Mouse (Mus musculus) kidney, postnatal 0 days (tissue): ENCODE results near the gene AI661453. TPM values are rescaled to one million over a fixed set of nuclear protein-coding genes. Genes with fewer than 3 reads are reported as not detected.

Source experiments
- ATAC-seq: fragments of 200-750 bp; cut with Nextera tagmentation; replicated peaks from 2 replicates; pipeline ENCODE4 v1.8.0; 2017; ENCODE audit warnings: low read depth, moderate number of reproducible peaks, moderate TSS enrichment, moderate library complexity; ENCODE audit not compliant: low FRiP score
- DNase-seq: peaks from one replicate; pipeline ENCODE4 v3.0.0-alpha.2; 2016; ENCODE audit warnings: low spot score
- H3K27ac ChIP-seq: fragments of 300-500 bp; sonication (generic); 2 replicates; pipeline ENCODE4 v1.5.1; 2014; ENCODE audit warnings: mild to moderate bottlenecking
- H3K27me3 ChIP-seq: fragments of 300-500 bp; sonication (generic); 2 replicates; pipeline ENCODE4 v1.6.1; 2014; ENCODE audit warnings: low read length, mixed read lengths; ENCODE audit not compliant: insufficient read depth
- H3K36me3 ChIP-seq: fragments of 300-500 bp; sonication (generic); 2 replicates; pipeline ENCODE4 v1.6.1; 2014; ENCODE audit warnings: low read length, mixed read lengths; ENCODE audit not compliant: insufficient read depth
- H3K4me1 ChIP-seq: fragments of 300-500 bp; sonication (generic); replicated peaks from 2 replicates; pipeline ENCODE4 v1.6.1; 2014; ENCODE audit warnings: antibody characterized with exemption, low read length, mixed read lengths; ENCODE audit not compliant: insufficient read depth
- H3K4me2 ChIP-seq: fragments of 300-500 bp; sonication (generic); 2 replicates; pipeline ENCODE4 v1.6.1; 2014; ENCODE audit warnings: mild to moderate bottlenecking, low read length, moderate library complexity, mixed read lengths
- H3K4me3 ChIP-seq: fragments of 300-500 bp; sonication (generic); replicated peaks from 2 replicates; pipeline ENCODE4 v1.5.1; 2014; ENCODE audit warnings: low read depth, low read length
- H3K9ac ChIP-seq: fragments of 300-500 bp; sonication (generic); 2 replicates; pipeline ENCODE4 v1.6.1; 2014; ENCODE audit warnings: low read depth, low read length
- H3K9me3 ChIP-seq: fragments of 300-500 bp; sonication (generic); replicated peaks from 2 replicates; pipeline ENCODE4 v1.6.1; 2016; ENCODE audit warnings: low read length, inconsistent platforms, mixed read lengths
- CTCF ChIP-seq: IDR thresholded peaks from 2 replicates; pipeline ENCODE4 v1.5.1; 2016; ENCODE audit warnings: antibody characterized with exemption, low read depth, mild to moderate bottlenecking, moderate library complexity
- WGBS: fragments of 180-500 bp; shearing (Covaris S2); extraction: QIAGEN DNeasy Blood & Tissue Kit; methylation state at CpG from one replicate; pipeline ENCODE4 v1.1.7; 2014; 5-methylcytosine and 5-hydroxymethylcytosine counted together
- polyA plus RNA-seq: library from polyadenylated mRNA; unstranded; fragments of >200 nt; fragmentation: Nextera tagmentation; extraction: Ambion mirVana; gene quantifications from 2 replicates; pipeline ENCODE4 v1.2.1, GENCODE M21; 2015

Gene AI661453
- polyA plus RNA-seq, 1 experiment from 2014 or later: 2.4 TPM

- H3K9me3 ChIP-seq: no peaks in the 10 kb centered on the region
- ATAC-seq (peak; percentile 68), DNase-seq (no peak)
- 30% methylated on average over 7 of the region's 7 CpGs for WGBS
- H3K9ac ChIP-seq: no peak overlapping the region
- TF ChIP-seq CTCF: no peak
- peaks cover 23% of the 10 kb centered on the region for H3K4me1 ChIP-seq
- no peak overlapping the region for H3K4me3 ChIP-seq
- no peaks in the 10 kb centered on the region for H3K36me3 ChIP-seq
- no peaks in the 10 kb centered on the region for H3K27me3 ChIP-seq
- H3K27ac ChIP-seq: peak overlapping the region; percentile 61
- no peak overlapping the region for H3K4me2 ChIP-seq
Measured at GRCm38 (mm10) chr17:47452886-47453285, 16.5 kb downstream of the AI661453 start.

GRCm38 (mm10) chr17:47454675-47455074, 18.3 kb downstream of the AI661453 start:
- 34% methylated on average over 8 of the region's 8 CpGs for WGBS
- no peaks in the 10 kb centered on the region for H3K27me3 ChIP-seq
- H3K4me2 ChIP-seq: no peak overlapping the region
- H3K9me3 ChIP-seq: no peaks in the 10 kb centered on the region
- DNase-seq (no peak), ATAC-seq (no peak)
- no peak for TF ChIP-seq CTCF
- no peak overlapping the region for H3K4me3 ChIP-seq
- H3K27ac ChIP-seq: no peak overlapping the region
- H3K9ac ChIP-seq: no peak overlapping the region
- no peaks in the 10 kb centered on the region for H3K36me3 ChIP-seq
- peaks cover 10% of the 10 kb centered on the region for H3K4me1 ChIP-seq

DNA sequence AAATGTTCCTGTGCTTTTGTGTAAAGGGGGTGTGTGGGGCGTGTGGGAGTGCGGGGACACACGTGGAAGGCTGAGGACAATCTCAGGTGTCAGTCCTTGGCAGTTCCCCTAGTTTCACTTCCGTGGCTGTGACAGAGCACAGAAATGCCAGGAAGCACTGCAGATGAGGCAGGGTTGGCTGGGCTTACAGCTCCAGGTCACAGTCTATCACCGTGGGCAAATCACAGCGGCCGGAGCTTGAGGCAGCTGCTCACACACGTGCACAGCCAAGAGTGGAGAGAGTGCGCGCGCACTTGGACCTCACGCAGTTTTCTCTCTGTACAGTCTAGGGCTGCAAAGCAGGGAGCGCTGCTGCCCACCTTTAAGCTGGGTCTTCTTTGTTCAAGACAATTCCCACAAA, 21.9 kb downstream of the AI661453 start:
- TF ChIP-seq CTCF: no peak
- no peaks in the 10 kb centered on the region for H3K36me3 ChIP-seq
- DNase-seq (no peak), ATAC-seq (no peak)
- H3K9me3 ChIP-seq: no peaks in the 10 kb centered on the region
- no peak overlapping the region for H3K4me2 ChIP-seq
- H3K4me1 ChIP-seq: no peaks in the 10 kb centered on the region
- no peaks in the 10 kb centered on the region for H3K27me3 ChIP-seq
- 61% methylated on average over 13 of the region's 13 CpGs for WGBS
- H3K4me3 ChIP-seq: no peak overlapping the region
- no peak overlapping the region for H3K9ac ChIP-seq
- H3K27ac ChIP-seq: no peak overlapping the region

DNA sequence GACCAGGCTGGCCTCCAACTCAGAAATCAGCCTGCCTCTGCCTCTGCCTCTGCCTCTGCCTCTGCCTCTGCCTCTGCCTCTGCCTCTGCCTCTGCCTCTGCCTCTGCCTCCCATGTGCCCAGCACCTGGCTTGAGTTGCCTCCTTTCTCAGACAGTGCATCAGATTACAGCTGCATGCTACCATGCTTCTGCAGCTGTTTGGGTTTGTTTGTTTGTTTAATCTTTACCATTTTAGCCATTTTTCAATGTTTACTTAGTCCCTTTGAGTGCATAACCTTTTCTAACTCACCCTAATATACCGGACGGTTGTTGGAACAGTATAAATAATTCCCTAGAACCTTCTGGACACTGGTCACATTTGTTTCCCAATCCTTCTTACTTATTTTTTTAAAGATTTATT, 22.5 kb downstream of the AI661453 start:
- no peak for TF ChIP-seq CTCF
- Histone ChIP-seq H3K4me2 (no peak overlapping the region), H3K9ac (no peak overlapping the region), H3K9me3 (no peaks in the 10 kb centered on the region), H3K27me3 (no peaks in the 10 kb centered on the region), H3K27ac (no peak overlapping the region), H3K36me3 (no peaks in the 10 kb centered on the region), H3K4me3 (no peak overlapping the region), H3K4me1 (peaks cover 2% of the 10 kb centered on the region; the same call in 1 of the 2 replicates)
- DNase-seq (no peak), ATAC-seq (no peak)
- 71% methylated on average over 2 of the region's 2 CpGs for WGBS

GRCm38 (mm10) chr17:47459341-47459919, 23.0 kb downstream of the AI661453 start:
- Histone ChIP-seq H3K27ac (no peak overlapping the region), H3K4me1 (peaks cover 7% of the 10 kb centered on the region; the same call in 1 of the 2 replicates), H3K4me3 (no peak overlapping the region), H3K27me3 (no peaks in the 10 kb centered on the region), H3K36me3 (no peaks in the 10 kb centered on the region), H3K4me2 (no peak overlapping the region), H3K9ac (no peak overlapping the region), H3K9me3 (no peaks in the 10 kb centered on the region)
- DNase-seq (no peak), ATAC-seq (no peak)
- 76% methylated on average over 3 of the region's 3 CpGs for WGBS
- no peak for TF ChIP-seq CTCF

DNA sequence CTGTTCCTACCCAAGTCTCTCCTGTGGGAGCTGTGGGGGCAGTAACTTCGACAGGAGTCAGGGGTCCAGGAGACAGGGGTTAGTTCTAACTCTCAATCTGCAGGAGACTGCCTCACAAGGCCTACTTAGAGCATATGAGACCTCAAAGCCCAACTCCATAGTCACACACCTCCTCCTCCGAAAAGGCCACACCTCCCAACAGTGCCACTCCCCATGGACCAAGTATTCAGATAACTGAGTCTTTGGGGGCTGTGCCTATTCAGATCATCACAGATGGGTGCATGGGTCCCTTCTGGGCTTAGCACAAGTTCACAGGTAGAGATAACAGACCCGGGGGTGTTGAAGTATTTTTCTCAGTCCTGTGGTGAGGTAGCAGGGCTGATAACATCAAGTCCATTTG, 25.3 kb downstream of the AI661453 start:
- Histone ChIP-seq H3K4me2 (no peak overlapping the region), H3K9me3 (no peaks in the 10 kb centered on the region), H3K27ac (no peak overlapping the region), H3K27me3 (no peaks in the 10 kb centered on the region), H3K4me1 (peaks cover 8% of the 10 kb centered on the region; the same call in 1 of the 2 replicates), H3K9ac (no peak overlapping the region), H3K36me3 (no peaks in the 10 kb centered on the region), H3K4me3 (no peak overlapping the region)
- WGBS: 58% methylated on average over 3 of the region's 3 CpGs
- DNase-seq: no peak
- ATAC-seq: no peak
- TF ChIP-seq CTCF: no peak

DNA sequence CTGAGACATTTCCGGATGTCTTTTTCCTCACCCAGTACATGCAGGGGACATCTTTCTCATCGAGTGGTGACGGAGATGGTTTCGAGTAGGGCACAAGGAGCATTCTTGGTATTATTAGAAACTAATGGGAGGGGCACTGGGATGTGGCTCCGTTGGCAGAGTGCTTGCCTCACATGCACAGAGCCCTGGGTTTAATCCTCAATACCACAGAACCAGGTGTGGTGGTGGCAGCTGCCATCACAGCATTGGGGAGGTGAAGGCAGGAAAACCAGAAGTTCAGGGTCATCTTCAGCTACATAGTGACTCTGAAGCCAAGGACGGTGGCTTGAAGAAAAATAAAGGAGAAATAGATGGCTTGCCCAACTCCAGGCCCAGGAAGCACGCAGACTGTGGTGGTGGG, 25.8 kb downstream of the AI661453 start:
- DNase-seq (no peak), ATAC-seq (no peak)
- no peak overlapping the region for H3K4me2 ChIP-seq
- H3K27ac ChIP-seq: no peak overlapping the region
- H3K9me3 ChIP-seq: no peaks in the 10 kb centered on the region
- peaks cover 8% of the 10 kb centered on the region; the same call in 1 of the 2 replicates for H3K4me1 ChIP-seq
- WGBS: 79% methylated on average over 7 of the region's 7 CpGs
- H3K36me3 ChIP-seq: no peaks in the 10 kb centered on the region
- H3K27me3 ChIP-seq: no peaks in the 10 kb centered on the region
- H3K9ac ChIP-seq: no peak overlapping the region
- no peak overlapping the region for H3K4me3 ChIP-seq
- no peak for TF ChIP-seq CTCF
